Mouse (Mus musculus) forebrain, embryonic 16.5 days (tissue): ENCODE results near the gene Psmc4. TPM values are rescaled to one million over a fixed set of nuclear protein-coding genes. Genes with fewer than 3 reads are reported as not detected.

Source experiments
- ATAC-seq: fragments of 200-750 bp; cut with Nextera tagmentation; 2 replicates; pipeline ENCODE4 v1.8.0; 2017; ENCODE audit warnings: mild to moderate bottlenecking, moderate library complexity
- H3K27ac ChIP-seq: fragments of 300-500 bp; sonication (generic); 2 replicates; pipeline ENCODE4 v1.5.1; 2014; ENCODE audit warnings: low read length, control low read depth
- H3K27me3 ChIP-seq: fragments of 300-500 bp; sonication (generic); replicated peaks from 2 replicates; pipeline ENCODE4 v1.6.1; 2014; ENCODE audit warnings: low read length; ENCODE audit not compliant: control insufficient read depth, insufficient read depth
- H3K36me3 ChIP-seq: fragments of 300-500 bp; sonication (generic); 2 replicates; pipeline ENCODE4 v1.6.1; 2014; ENCODE audit not compliant: control insufficient read depth, insufficient read depth
- H3K4me1 ChIP-seq: fragments of 300-500 bp; sonication (generic); replicated peaks from 2 replicates; pipeline ENCODE4 v1.6.1; 2014; ENCODE audit warnings: low read length; ENCODE audit not compliant: control insufficient read depth, insufficient read depth
- H3K4me2 ChIP-seq: fragments of 300-500 bp; sonication (generic); 2 replicates; pipeline ENCODE4 v1.6.1; 2014; ENCODE audit warnings: mild to moderate bottlenecking, low read length, control low read depth
- H3K4me3 ChIP-seq: fragments of 300-500 bp; sonication (generic); replicated peaks from 2 replicates; pipeline ENCODE4 v1.5.1; 2014; ENCODE audit warnings: mild to moderate bottlenecking, low read length, control low read depth
- H3K9ac ChIP-seq: fragments of 300-500 bp; sonication (generic); replicated peaks from 2 replicates; pipeline ENCODE4 v1.6.1; 2014; ENCODE audit warnings: low read depth, low read length, control low read depth
- H3K9me3 ChIP-seq: fragments of 300-500 bp; sonication (generic); 2 replicates; pipeline ENCODE4 v1.6.1; 2016; ENCODE audit warnings: low read length; ENCODE audit not compliant: control insufficient read depth
- WGBS: fragments of 180-500 bp; shearing (Covaris S2); extraction: QIAGEN DNeasy Blood & Tissue Kit; methylation state at CpG from one replicate; pipeline ENCODE4 v1.1.7; 2014; 5-methylcytosine and 5-hydroxymethylcytosine counted together
- polyA plus RNA-seq: library from polyadenylated mRNA; unstranded; fragments of >200 nt; fragmentation: Nextera tagmentation; extraction: Ambion mirVana; gene quantifications from 2 replicates; pipeline ENCODE4 v1.2.1, GENCODE M21; 2015

The Psmc4 gene
- polyA plus RNA-seq, result 330 and 343 TPM in 2 replicates

DNA sequence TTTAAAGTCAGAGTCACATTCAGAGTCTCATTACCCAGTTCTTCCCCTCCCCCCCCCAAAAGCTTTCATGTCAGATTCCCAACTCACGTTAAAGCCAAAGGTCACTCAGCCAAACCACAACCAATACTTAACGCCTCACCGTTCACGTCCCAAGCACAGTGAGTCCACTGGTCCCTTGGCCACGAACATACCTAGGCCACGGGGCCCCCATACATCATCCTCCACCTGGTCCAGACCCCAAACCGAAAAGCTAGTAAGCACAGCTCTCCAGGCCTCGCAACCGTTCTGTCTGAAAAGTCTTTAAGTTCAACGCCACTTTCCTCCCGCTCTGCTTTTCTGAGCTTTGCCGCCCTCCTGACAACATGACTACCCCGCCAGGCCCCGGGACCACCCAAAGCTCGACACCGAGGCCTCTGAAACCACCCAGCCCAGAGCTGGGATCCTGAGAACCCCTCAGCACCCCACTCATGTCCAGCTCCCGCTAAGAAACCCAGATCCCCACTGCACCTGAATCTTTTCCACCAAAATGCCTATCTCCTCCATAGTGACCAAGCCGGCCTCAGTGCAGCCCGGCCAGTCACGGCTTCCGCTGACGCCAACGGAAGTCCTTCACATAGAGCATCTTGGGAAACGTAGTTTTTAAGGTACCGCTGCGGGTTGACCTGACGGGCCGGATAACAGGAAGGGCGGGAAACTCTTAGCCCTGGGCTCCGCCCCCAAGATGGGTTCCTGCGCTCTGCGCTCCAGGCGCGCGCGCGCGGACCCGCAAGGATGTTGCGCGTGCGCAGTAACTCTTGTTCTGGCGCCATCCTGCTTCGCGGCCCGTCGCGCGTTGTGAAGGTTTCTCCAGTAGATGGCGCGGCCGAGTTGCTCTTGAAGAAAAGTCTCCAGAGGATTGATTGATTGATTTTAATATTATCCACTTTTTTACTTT, at the start of gene Psmc4:
Gene Psmc4 (minus strand): TSS at position 626 of the 934 bp plus-strand sequence.
- no peak within 1 kb of the TSS for H3K27ac ChIP-seq
- ATAC-seq, result peak; percentile 98
- peak within 1 kb of the TSS; percentile 82 for H3K4me2 ChIP-seq
- H3K4me3 ChIP-seq, result peak within 1 kb of the TSS; percentile 63
- peaks cover 7% of the 10 kb centered on the region for H3K36me3 ChIP-seq
- no peaks in the 10 kb centered on the region for H3K27me3 ChIP-seq
- H3K4me1 ChIP-seq, result peaks cover 14% of the 10 kb centered on the region
- H3K9me3 ChIP-seq, result no peaks in the 10 kb centered on the region
- WGBS, result under 1% methylated on average over 52 of the region's 52 CpGs
- peak within 1 kb of the TSS; percentile 75 for H3K9ac ChIP-seq

DNA sequence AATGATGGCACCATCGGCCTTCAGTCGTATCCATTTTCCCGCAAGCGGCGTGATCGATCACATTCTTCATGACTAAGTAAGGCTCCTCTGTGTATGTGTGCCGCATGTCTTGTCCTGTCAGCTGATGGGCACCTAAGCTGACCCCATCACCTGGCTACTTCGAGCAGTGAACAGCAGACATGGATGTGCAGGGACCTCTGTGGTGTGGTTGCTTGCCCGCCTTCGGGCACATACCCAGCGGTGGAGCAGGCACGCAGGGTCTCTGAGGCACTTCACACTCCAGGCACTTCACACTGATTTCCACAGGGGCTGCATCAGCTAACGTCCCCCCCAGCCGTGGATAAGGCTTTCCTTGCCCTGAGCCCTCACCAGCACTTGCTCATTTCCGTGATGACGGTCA, 49.2 kb upstream of the Psmc4 start:
- ATAC-seq, result no peak
- H3K4me3 ChIP-seq, result no peak overlapping the region
- H3K27me3 ChIP-seq, result 0 out of 2 replicates have a peak, but pooled peaks cover 3% of the 10 kb centered on the region

DNA sequence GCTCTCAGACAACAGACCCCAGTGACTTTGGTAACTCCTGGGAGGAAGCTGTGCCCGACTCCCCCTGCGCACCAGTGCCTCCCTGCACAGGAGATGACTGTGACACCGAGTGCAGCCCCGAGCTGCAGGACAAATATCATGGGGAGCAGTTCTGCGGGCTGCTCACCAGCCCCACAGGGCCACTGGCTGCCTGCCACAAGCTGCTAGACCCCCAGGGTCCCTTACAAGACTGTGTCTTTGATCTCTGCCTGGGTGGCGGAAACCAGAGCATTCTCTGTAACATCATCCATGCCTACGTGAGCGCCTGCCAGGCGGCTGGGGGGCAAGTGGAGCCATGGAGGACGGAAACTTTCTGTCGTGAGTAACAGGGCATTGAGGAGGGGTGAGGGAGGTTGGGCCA, 43.6 kb upstream of the Psmc4 start:
- no peak overlapping the region for H3K9ac ChIP-seq

More for the DNA sequence above, 49.2 kb upstream of the Psmc4 start:
- Histone ChIP-seq H3K9me3 (no peaks in the 10 kb centered on the region), H3K36me3 (no peaks in the 10 kb centered on the region), H3K9ac (no peak overlapping the region), H3K27ac (no peak overlapping the region), H3K4me1 (no peaks in the 10 kb centered on the region), H3K4me2 (no peak overlapping the region)
- 95% methylated on average over 16 of the region's 16 CpGs for WGBS

DNA sequence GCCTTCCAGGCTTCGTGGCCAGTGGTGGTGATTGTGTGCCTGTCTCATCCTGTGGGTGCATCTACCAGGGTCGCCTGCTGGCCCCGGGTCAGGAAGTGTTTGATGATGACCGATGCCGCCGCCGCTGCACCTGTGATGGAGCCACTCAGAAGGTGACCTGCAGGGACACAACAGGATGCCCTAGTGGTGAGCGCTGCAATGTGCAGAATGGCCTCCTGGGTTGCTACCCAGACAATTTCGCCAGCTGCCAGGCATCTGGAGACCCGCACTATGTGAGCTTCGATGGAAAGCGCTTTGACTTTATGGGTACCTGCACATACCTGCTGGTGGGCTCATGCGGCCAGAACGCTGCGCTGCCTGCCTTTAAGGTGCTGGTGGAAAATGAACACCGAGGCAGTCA, 36.3 kb upstream of the Psmc4 start:
- Histone ChIP-seq H3K4me1 (peaks cover 4% of the 10 kb centered on the region; the same call in 1 of the 2 replicates), H3K36me3 (no peaks in the 10 kb centered on the region), H3K9ac (no peak overlapping the region), H3K4me2 (no peak overlapping the region), H3K27me3 (no peaks in the 10 kb centered on the region), H3K9me3 (no peaks in the 10 kb centered on the region), H3K4me3 (no peak overlapping the region), H3K27ac (no peak overlapping the region)
- ATAC-seq, result no peak
- WGBS, result 83% methylated on average over 16 of the region's 16 CpGs

More for the DNA sequence above, 43.6 kb upstream of the Psmc4 start:
- no peak overlapping the region for H3K4me3 ChIP-seq
- no peaks in the 10 kb centered on the region for H3K36me3 ChIP-seq
- no peaks in the 10 kb centered on the region for H3K4me1 ChIP-seq
- no peaks in the 10 kb centered on the region for H3K27me3 ChIP-seq
- 43% methylated on average over 11 of the region's 11 CpGs for WGBS
- H3K27ac ChIP-seq, result no peak overlapping the region
- H3K4me2 ChIP-seq, result no peak overlapping the region
- no peaks in the 10 kb centered on the region for H3K9me3 ChIP-seq
- ATAC-seq, result no peak

GRCm38 (mm10) chr7:28084215-28084614, 34.3 kb upstream of the Psmc4 start:
- Histone ChIP-seq H3K4me3 (no peak overlapping the region), H3K27me3 (no peaks in the 10 kb centered on the region)
- WGBS, result 60% methylated on average over 7 of the region's 7 CpGs

GRCm38 (mm10) chr7:28070531-28071298, 20.8 kb upstream of the Psmc4 start, which contains the start of gene Fcgbp:
Fcgbp (plus strand) TSS chr7:28071236.
- ATAC-seq, result no peak
- H3K4me1 ChIP-seq, result no peaks in the 10 kb centered on the region
- H3K27me3 ChIP-seq, result peaks cover 3% of the 10 kb centered on the region; the same call in 1 of the 2 replicates
- no peak within 1 kb of the TSS for H3K27ac ChIP-seq
- H3K4me2 ChIP-seq, result no peak within 1 kb of the TSS
- no peaks in the 10 kb centered on the region for H3K36me3 ChIP-seq
- no peaks in the 10 kb centered on the region for H3K9me3 ChIP-seq
- WGBS, result 86% methylated on average over 21 of the region's 21 CpGs
- no peak within 1 kb of the TSS for H3K9ac ChIP-seq
- H3K4me3 ChIP-seq, result no peak within 1 kb of the TSS

More at GRCm38 (mm10) chr7:28084215-28084614, 34.3 kb upstream of the Psmc4 start:
- Histone ChIP-seq H3K27ac (no peak overlapping the region), H3K36me3 (no peaks in the 10 kb centered on the region), H3K9ac (no peak overlapping the region), H3K4me1 (peaks cover 4% of the 10 kb centered on the region; the same call in 1 of the 2 replicates), H3K9me3 (no peaks in the 10 kb centered on the region), H3K4me2 (no peak overlapping the region)
- ATAC-seq, result peak; percentile 45; the same call in 1 of the 2 replicates

DNA sequence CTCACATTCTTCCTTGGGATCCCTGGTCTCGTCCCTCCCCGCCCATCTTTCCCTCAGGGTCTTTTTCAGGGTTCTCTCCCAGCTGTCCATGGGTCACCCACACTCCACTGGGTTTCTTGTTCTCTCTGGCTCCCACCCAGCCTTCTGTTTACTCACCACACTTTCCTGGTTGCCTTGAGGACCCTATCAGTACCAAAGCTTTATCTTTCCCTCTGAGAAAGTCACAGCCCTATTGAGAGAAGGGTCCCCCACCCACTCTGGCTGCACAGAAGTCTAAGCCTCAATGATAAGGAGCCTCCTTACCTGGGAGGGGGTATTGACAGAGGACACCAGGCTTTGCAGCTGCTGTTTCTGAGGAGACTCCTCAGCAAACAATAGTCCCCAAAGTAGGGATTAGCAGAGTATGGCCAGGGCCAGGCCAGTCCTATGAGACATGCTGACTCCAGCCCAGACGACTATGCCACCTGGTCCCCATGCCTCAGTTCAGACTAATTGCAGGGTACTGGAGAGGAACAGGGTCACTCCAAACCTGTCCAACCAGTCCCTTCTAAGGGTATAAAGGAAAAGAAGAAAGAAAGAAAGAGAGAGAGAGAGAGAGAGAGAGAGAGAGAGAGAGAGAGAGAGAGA, 19.8 kb upstream of the Psmc4 start:
- Histone ChIP-seq H3K36me3 (no peaks in the 10 kb centered on the region), H3K9me3 (no peaks in the 10 kb centered on the region), H3K4me2 (no peak overlapping the region), H3K4me1 (no peaks in the 10 kb centered on the region), H3K4me3 (no peak overlapping the region), H3K9ac (no peak overlapping the region), H3K27me3 (peaks cover 3% of the 10 kb centered on the region; the same call in 1 of the 2 replicates), H3K27ac (no peak overlapping the region)
- no peak for ATAC-seq
- 52% methylated on average over 3 of the region's 3 CpGs for WGBS

GRCm38 (mm10) chr7:28068661-28069060, 18.8 kb upstream of the Psmc4 start:
- Histone ChIP-seq H3K27me3 (peaks cover 3% of the 10 kb centered on the region; the same call in 1 of the 2 replicates), H3K4me3 (no peak overlapping the region), H3K36me3 (no peaks in the 10 kb centered on the region), H3K4me1 (no peaks in the 10 kb centered on the region), H3K9ac (no peak overlapping the region), H3K4me2 (no peak overlapping the region), H3K9me3 (no peaks in the 10 kb centered on the region), H3K27ac (no peak overlapping the region)
- ATAC-seq, result no peak
- WGBS, result 79% methylated on average over 3 of the region's 3 CpGs
